Mouse (Mus musculus): Measurements from ENCODE around the gene S100a13.

The S100a13 gene

DNA sequence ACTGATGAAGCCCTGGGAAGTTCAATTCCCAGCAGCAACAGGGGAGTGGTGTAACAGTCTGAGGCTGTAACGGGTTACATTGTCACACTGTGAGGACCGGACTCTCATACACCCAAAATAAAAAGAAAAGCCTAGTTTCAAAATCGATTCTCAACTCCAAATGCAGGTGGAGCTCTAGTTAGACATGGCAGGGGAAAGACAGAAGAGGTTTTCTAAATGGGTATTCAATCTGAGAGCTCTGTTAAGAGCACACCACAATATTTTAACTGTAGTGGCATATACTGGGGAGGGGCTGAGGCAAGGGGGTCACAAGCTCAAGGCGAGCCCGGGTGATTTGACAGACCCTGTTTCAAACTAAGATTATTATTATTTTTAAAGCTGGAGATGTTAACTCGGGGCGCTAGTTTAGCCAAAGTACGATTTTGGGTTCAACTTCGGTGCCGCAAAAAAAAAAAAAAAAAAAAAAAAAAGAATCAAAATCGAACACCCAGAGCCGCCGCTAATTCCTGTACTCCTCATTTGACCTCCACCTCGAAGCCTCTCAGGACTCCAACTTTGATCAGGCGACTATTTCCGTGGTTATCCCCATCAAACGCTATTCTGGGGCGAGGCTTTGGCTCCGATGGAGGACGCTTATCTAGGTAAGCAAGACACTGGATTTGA, 5.8 kb upstream of the S100a13 start:
- no peak for DNase-seq

DNA sequence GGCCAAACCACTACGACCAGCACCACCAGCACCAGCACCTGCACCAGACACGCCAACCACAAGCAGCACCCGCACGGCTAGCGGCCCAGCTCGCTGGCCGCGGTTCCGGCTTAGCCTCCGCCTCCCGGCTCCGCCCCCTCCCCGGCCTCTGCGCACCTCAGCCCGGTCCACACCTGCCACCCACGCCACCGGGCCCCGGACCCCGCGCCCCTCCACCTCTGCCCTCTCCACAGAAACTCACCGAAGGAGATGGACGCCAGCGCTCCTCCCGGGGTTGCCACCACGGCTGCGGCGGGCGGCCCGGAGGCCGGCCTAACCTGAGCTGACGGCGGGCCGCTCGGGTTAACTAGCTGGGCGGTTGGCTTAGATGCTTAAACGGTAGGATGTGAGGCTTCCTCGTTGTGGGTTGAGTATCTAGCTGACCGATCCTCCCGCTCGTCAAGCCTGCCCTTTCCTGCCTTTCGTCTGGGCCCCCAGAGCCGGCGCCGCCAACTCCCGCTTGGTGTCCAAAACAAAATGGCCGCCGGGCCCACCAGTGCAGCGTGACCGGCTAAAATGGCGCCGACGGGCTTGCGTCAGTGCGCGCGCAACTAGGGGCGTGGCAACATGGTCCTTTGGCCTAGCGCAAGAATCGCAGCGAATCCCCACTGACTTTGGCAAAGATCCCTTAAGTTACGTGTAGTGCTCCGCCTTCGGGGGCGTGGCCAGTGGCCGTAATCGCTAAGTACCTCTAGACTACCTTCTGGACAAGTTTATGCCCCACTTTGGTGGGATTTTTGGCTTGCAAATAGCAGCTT, 5.1 kb upstream of the S100a13 start, which contains the start of gene Chtop:
Gene Chtop (minus strand): TSS at position 549 of the 797 bp plus-strand sequence.
- DNase-seq: peak; percentile 100

DNA sequence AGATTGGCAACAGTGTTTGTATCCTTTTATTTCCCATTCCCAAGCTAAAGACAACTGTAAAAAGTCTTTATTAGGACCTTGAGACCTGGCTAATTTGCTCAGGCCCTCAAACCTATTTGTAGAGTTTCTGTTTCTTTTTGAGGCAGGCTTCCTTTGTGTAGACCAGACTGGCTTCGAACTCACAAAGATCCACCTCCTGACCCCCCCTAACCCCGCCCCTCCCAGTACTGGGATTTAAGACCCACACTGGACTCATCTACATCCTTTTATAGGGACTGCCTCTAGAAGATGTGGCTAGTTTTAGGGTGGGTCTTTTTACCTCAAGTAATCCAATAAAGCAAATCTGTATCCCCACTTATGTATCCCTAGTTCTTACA, 4.5 kb upstream of the S100a13 start:
- no peak for DNase-seq

DNA sequence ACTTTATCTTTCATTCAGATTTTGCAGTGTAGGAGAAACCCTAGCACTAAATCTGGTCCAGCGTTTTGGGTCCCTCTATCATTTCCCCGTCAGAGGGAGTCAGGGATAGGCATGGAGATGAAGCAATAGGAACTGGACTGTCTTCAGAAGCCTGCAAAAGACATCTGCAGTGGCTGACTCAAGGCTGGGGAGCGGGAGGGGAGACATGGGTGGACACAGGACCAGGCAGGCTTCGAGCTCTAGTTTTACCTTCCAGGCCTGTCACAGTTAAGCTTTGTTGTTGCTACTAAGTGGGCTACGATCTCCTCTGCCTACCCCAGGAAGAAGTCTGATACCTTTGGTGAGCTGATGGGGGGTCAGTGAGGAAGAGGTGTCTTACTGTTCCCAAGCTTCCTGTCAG, 2.0 kb upstream of the S100a13 start:
- DNase-seq: no peak

DNA sequence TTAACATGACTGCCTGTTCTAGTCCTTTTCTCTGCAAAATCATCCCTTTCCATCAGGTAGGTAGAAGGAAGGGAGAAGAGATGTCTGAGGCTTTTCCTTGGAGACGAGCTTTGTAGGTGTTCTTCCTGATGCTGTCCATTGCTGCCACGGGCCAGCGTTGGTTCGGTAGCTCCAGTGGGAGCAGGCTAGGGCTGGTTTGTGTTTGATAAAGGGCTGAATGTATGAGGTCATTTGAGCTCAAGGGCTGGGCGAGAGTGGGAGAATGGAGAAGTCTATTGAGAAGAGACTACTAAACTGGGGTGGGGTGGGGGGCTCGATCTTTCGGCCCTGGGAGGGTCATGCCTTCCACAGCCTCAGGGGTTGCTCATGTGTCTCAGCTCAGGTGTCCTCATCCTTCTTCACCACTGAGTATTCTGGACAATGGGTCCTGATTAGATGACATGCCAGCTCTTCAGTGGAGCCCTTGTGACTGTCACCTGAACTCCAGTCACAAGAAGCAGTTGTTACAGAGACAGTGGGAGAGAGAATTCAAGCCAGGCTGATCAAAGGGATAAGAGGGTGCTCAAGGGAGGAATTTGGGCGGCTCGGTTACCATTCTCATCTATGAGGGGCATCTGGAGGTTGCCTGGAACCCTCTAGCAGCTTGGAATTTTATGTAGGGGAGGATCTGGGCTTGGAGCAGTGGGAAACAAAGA, 1.1 kb upstream of the S100a13 start:
- DNase-seq: no peak

DNA sequence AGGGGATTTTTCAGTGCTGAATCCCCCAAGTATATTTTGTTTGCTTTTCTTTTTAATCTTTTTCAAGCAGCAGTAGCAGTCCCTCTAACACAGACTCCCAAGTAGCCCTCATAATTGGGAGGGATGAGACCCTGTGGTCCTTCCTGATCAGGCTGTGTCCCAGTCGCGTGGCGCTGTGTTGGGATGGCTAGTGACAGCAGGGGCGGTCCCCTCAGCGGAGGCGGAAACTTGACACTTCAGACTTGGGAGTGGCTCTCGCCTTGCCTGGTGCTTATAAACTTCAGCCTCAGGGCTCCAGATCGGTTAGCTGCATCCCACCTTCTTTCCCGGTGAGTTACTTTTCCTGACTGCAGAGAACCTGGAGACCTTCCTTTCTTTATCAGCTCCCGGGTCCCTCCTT, 456 bp downstream of the S100a13 start:
- peak; percentile 84 for DNase-seq

DNA sequence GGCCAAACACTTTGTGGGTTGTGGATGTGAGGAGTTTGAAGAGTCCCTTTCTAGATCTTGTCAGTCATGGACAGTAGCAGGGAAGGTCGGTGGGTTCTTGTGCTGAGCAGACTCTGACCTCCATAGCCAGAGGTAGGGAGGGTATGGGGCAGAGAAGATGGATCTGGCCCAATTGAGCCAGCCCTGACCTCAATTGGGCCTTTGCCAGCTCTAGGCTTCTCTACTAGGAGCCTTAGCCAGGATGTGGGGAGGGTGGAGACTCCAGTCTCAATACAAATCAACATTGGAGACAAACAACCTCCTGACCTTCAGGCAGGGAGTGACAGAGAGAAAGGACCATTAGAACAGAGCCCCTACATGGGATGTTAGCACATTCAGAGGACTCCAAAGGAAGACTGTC, 1.0 kb downstream of the S100a13 start:
- peak; percentile 73 for DNase-seq

DNA sequence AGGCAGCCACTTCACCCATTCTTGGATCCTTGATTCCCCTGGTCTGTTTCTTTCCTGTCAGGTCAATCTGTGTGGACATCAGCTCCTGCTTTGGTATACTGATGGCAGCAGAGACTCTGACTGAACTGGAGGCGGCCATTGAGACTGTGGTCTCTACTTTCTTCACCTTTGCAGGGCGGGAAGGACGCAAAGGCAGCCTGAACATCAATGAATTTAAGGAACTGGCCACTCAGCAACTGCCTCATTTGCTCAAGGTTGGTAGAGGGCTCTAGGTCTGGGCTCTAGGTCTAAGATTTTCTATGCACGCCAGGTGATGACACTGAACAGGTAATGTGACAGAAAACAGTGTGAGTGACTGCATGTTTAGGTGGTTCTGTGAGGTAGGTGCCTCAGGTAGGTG, 1.6 kb downstream of the S100a13 start:
- DNase-seq: no peak

DNA sequence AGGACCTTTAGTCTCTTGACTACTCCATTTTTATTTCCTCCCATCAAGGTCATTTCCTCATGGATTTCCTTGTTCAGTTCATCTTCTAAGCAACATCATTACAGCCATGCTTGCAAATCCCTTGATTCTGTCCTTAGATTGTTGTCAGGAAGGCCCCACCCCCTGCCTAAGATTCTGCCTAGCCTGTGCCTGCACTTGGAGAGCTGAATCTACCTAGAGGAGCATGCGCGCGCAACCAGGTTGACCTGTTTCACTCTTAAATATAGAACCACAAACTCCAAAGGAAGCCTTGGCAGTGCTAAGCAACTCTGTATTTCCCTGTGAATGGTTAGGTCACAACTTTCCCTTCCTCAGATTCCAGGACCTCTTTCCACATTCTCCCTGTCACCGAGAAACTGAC, 3.5 kb downstream of the S100a13 start:
- DNase-seq: no peak

DNA sequence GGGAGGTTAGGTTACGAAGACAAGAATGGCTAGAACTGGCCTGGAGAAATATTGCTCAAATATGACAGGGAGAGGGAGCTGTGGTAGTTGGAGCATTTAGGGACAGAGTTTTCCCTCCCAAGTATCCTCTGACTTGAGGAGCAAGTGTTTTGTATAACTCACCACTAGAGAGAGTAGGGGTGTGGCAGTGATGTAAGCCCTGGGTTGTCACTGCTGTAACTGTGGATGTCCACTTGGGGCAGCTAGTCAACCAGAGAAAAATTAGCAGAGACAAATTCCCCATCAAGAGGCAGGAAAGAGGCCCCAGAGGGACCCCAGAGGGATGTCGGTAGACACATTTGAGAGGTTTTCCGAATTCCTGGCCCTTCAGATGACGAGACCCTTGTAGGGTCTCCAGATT, 11.2 kb downstream of the S100a13 start:
- peak; percentile 69 for DNase-seq

DNA sequence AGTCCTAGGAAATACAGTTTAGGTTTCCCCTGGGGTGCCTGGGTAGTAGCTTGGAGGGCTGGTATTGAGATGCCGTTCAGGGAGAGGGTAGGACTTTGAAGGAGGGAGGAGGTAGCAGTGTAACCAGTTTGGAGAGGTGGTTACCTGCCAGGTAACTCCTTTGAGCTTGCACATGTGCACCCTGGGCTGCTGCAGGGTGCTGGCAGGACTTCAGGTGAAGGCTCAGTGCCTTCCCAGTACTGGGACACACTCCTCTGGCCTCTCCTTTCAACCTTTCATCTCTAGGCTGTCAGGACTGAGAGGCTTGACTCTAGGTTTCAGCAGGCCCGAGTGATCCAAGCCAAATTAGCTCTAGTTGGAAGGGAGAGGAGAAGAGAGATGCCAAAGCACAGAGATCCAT, 11.8 kb downstream of the S100a13 start:
- no peak for DNase-seq

DNA sequence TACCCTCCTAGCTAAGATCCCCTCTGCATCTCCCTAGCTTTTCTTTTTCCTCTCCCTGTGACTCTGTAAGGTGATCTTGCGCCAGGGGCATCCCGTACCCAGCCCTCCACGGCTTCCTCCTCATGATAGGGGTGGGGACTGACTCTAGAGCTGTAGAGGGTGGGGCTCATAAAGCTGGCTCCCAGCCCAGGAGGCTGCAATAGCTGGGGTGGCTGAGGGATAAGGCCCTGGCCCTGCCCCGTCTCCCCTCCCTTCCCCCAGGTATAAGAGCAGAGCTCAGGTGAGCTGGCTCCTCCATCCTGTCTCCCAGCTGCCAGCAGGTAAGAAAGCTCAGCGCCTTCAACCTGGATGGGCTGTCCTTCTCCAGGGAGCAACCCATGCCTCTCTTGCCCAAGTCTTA, 12.3 kb downstream of the S100a13 start, which contains the start of gene S100a14:
Gene S100a14 (plus strand): TSS at position 277 of the 400 bp plus-strand sequence.
- DNase-seq: no peak

DNA sequence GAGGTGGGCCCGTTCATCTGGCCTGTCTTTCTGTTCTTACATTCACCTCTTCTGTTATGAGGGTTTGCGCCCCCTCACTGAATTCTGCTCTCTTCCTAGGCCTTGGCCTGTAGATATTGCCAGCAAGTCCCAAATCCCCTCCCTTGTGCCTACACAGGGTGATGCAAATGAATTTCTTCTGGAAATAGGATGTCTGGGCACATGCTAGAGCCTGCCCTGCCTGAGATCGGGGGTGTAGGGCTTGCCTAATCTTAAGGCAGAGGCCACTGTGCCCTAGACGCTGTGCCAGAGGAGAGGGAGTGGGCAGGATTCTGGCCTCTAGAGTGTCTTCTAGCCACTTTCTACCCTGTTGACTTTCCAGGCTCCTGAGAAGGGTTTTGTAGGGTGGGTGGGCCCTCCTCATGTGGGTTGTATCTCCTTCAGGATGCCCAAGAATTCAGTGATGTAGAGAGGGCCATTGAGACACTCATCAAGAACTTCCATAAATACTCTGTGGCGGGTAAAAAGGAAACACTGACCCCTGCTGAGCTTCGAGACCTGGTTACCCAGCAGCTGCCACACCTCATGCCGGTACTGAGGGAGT, 13.1 kb downstream of the S100a13 start:
- DNase-seq: no peak

DNA sequence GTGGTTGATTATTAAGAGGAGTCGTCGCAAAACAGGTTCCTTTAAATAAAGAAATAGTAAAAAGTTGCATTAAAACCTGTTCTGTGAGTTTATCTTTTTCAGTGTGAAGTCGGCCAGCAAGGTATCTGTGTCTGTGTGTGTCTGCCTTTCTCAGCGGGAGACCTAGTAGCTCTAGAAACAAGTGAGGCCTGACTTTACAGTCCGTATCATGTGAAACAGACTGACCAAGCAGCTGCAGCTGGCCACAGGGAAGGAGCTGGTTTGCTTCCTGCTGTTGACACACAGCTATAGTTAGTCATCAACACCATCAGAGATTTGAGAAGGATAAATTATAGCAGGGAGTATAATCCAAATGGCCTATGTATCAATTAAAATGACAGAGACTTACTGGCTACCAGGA, 17.5 kb downstream of the S100a13 start:
- DNase-seq: no peak

DNA sequence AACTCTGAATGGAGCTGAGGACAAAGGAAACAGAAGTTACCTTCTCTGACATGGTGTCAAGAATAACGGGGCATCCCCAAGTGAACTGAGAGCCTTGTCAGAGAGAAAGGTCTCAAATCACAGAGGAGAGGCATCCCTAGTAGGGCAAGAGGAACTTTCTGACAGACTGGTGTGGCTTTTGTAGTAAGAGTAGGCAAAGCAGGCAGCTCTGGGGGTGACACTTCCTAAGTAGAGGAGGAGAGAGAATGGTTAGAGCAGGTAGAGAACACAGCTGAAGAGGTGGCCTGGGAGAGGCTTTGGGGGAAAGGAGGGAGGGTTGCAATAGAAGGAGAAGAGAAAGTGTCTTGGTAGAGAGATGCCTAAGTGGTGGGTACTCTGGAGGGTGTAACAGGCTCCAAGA, 21.2 kb downstream of the S100a13 start:
- DNase-seq: no peak

DNA sequence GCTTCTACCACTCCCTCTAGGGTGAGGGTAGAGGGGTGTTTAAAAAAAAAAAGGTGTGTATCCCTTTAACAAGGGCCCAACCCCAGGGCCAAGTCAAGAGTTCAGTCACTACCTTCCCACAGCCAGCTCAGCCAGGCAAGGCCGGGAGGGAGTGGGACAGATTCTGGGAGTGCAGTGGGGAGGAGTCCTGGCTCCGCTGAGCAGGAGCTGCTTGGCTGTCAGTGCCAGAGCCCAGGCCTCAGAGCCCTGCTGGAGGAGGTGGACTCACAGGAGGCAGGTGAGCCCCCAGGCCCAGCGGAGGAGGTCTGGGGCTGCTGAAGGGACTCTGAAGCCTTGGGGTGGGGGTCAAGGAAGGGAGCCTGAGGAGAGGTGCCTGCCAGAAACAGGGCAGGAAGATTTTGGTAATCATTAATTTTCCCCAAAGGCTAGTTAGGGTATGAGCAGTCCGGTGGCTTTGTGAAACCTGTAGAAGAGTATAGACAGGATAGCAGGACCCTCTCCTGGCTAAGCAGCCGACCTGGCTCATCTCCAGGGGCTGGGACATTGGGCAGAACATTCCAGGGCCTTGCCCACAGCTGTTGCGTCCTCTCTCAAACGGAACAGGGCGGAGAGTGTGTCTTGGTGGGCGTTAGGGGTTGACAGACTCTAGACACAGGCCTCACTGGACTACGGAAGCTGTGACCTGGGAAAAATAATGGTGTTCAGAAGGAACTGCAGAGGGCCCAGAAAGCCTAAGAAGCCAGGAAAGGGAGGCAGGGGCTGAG, 23.1 kb downstream of the S100a13 start, which contains the start of gene S100a16:
Gene S100a16 (plus strand): TSS at position 114 of the 764 bp plus-strand sequence.
- DNase-seq: peak; percentile 85

DNA sequence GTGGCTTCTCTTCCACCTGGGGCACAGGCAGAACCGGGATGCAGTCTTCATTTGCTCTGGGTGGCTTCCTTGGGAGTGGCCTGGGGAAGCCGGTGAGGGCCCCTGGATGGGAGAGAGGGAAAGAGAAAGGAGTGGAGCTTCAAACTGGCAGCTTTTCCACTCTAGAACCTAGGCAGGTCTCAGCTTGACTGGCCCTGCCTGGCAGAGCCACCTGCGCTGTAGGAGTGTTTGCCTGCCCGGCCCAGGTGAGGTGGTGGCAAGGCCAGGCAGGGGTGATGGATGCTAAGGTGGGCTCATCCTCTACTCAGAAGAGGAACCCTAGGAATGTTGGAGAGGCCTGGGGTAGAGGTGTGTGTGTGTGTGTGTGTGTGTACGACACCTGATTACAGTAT, 23.7 kb downstream of the S100a13 start:
- peak; percentile 22 for DNase-seq

DNA sequence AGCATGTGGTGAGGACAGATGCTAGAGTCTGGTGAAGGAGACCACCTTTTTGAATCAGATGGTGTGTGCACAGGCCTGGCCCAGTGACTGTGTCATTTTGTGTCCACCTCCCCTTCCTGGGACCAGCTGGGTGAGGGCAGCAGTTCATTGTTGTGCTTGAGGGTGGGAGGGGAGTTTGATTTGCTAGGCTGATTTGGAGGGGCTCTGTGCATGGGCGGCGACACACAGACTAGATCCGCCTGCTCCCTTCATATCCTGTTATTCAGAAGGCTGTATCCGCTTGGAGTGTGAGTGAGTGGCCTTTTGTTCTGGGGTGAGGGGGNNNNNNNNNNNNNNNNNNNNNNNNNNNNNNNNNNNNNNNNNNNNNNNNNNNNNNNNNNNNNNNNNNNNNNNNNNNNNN, 26.7 kb downstream of the S100a13 start:
- peak; percentile 67 for DNase-seq

DNA sequence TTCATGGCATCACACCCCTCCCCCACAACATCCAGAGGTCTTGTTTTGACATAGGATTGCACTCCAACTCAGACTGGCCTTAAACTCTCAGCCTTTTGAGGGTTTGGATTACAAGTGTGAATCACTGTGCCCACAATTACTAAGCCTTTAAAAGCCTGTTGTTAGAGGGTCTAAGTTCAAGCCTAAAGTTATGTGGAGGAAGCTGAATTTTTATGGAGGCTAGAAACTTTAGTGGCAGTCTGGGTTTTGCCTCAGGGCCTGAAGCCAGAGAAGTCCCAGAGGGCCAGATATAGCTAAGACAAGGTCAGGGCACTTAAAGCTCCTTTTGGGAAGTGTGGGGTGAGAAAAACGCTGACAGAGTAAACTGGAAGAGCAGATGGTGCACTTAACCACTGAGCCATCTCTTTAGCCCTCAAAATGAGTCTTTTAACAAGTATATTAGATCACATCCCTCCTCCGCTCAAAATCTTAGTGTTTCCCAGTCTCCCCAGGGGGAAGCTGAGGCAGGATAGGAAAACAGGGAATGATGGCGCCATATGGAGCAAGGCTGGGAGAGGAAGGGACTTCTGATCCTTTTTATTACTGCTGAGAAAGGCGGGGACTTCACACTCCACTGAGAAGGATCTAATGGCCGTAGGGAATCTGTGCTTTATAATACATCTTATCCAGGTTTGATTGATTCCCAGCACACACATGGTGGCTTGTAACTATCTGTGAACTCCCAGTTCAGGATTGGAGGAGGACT, 35.6 kb downstream of the S100a13 start:
- peak; percentile 71 for DNase-seq

DNA sequence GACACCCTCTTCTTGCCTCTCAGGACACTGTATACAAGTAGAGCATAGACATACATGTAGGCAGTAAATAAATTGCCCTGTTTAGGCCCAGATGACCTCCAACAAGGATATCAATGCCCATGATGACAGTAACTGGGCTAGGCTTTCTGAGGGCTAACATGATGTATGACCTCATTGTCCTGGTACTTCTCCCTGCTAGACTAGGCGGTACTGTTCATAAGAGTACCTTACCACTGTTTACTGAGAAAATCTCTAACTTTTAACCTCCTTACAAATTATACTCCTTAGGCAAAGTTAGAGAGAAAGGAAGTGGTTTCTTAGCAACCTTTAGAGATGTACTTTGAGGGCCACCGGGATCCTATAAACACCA, 36.2 kb downstream of the S100a13 start:
- DNase-seq: no peak

DNA sequence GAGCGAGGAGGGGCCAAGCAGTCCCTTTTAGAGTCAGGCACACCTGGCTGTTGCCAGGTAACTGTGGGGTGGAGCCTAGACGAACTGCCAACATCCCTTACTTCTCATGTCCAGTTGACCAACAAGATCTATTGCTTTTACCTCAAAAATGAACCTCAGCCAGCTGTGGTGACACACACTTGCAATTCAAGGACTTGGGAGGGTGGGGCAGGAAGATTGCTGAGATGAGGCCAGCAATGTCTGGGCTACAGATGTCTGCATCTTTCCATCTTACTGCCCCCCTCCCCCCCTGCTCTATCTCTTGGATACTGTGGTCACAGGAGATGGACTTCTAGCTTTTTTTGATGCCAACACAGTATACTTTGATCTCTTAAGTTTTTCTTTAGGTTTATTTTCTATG, 38.0 kb downstream of the S100a13 start:
- no peak for DNase-seq

DNA sequence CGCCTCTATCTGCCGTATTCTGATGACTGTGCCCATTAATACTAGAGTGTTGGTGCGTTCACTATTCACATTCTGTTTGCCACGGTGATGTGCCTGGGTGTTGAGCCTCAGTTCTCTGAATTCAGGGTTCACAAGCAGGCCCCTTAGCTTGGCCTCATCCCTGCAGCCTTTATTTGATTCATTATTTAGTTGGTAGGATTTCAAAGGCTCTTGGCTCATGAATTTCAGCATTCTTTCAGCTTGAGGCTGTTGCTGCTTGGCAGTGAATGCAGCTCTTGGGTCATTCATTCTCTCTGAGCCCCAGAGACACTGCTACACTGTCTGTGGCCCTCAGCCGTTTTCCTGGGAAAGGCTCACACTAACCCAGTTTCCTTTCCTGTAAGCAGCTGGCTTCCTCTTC, 41.7 kb downstream of the S100a13 start:
- peak; percentile 44 for DNase-seq
